Mouse (Mus musculus): ENCODE data around the gene Fscn3.

The Fscn3 gene

DNA sequence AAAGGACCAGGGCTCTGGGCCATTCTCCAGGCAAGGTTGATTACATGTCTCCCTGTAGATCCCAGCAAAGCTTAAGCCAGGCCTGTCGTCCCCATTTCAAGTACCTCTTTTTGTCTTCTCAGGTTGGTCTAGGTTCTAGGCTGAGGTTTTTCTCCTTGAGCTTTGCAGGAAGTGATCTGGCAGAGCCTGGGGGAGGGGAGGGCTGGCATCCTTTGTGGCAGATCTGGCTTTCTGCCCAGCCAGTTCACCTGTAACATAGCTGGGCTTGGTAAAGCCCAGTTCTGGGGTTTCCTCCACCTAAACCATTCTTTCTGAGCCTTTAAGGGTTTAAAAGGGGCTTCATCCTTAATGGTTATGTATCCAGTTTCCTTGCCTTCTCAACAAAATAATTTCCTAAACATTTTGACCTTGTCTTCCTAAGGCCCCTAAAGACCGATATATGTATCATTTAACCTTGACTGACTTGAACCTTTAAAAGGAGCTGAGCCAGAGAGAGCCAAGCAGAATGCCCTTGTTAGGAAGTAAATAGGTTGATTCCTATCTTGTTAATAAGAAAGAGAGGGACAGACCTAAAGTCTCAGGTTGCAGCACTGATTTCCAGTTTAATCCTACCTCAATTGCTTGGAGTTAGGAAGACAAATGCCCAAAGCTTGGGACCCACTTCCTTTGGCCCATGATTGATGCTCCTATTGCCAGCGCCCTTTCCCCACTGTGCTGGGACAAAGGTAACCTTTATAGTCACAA lies at the start of gene Fscn3:
Gene Fscn3 (plus strand): TSS at position 694 of the 744 bp plus-strand sequence.
- no peak for DNase-seq (ENCODE audit: low read depth, low spot score)

DNA sequence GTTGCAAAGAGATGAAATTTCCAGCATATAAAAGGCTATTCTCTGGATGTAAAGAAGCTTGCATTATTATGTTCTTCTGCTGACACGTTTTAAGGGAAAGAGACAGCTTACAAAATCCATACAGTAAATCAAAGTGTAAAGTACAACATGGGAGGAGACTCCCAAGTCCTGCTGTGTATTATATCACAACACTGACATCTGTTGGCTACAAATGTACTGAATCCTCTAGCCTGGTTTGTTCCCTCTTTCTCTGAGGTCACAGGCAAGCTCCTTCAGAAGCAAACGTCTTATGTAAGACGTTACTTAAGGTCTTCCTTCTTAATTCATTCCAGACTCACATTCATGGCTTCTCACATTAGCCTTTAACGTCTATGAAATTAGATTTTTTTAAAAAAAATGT lies 45.6 kb upstream of the Fscn3 start:
- peak; percentile 22 for DNase-seq (ENCODE audit: low read depth, low spot score)

DNA sequence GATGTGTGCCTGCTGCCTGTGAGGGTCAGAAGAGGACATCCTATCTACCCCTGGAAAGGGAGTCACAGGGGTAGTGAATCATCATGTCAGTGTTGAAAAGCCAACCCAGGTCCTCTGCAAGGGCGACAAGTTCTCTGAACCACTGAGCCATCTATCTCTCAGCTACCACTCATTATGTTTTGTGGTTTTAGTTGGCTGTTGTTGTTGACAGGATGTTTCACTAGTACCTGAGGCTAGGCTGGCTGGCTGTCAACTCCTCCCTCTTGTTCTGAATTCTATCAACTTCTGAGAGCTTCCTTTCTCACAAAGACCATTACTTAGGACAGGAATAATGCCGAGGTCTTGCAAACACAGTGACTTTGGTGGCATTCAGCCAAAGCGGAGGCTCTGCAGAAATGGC lies 42.4 kb upstream of the Fscn3 start:
- DNase-seq (ENCODE audit: low read depth, low spot score): no peak

DNA sequence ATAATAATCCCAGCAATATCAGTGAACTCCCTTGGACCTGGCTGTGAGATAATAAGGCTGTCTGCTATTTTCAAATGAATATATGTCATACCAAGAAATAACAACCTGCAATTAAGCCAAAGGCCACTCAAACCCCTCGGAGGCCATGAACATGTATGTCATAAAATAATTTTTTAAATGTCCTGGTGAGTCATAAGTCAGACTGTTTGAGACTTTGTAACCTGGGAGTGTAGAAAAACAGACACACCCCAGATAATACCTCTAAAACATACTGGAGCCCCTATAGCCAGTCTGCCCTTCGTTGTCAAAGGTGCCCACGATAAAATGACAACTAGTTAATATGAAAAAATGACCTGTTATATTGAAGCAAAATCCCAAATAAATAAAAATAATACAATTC lies 38.6 kb upstream of the Fscn3 start:
- no peak for DNase-seq (ENCODE audit: low read depth, low spot score)

DNA sequence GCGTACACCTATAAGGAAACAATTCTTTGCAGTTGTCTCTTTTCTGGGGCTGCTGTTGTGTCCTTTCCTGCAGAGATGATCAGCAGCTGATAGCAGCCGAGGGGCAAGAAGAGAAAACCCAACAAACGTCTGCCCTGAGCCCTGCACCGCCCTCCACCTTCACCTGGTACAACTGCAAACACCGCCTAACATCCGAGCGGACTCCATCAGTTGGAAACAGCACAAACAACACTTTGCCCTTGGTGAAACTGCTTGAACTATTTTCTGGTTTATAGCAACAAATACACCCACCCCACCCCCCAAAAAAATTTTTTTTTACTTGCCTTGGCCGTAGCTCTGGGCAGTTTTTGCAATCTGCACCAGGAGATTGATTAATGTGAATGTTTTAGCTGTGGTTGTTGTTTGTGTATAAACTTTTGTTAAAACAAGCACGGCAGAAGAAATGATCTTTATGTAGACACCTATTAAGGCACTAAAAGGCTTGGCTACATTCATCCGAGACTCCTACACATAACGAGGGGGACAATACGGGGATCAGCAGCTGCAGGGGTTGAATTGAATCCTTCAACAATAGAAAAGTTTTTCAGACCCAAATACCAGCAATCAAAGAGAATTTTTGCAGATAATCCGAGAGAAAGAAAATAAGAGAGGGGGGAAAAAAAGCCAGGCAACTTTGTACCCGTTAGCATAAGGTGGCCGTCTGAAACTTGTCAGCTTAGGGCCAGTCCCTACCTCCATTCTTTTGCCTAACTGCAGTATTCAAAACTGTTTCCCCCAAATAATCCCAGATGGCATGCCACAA lies 31.3 kb upstream of the Fscn3 start:
- no peak for DNase-seq (ENCODE audit: low read depth, low spot score)

DNA sequence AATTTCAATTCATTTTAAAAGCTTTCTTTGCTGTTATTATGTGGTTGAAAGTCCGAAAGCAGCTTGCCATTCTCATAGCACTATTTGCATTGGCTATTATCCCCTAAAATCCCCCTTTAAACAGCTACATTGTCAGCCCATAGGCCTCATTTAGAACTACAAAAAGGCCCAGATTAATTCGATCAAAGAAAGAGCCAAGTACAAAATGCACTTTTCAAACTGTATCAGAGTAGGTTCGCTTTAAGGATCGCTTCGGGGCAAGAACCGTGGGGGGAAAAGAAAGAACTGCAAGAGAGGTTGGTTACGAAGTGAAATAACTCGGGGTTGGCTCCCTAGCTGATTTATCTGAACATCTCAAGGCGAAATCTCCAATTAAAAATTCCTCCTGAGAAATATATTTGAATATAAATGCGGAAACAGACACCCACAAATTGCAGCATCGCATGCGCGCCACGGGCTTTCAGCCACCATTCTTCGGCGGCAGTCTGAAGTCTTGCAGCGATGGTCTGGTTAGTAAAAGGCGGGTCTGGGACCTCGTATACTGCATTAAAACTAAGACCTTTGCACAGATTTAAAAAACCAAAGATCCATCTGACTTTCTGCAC lies 30.6 kb upstream of the Fscn3 start:
- no peak for DNase-seq (ENCODE audit: low read depth, low spot score)

DNA sequence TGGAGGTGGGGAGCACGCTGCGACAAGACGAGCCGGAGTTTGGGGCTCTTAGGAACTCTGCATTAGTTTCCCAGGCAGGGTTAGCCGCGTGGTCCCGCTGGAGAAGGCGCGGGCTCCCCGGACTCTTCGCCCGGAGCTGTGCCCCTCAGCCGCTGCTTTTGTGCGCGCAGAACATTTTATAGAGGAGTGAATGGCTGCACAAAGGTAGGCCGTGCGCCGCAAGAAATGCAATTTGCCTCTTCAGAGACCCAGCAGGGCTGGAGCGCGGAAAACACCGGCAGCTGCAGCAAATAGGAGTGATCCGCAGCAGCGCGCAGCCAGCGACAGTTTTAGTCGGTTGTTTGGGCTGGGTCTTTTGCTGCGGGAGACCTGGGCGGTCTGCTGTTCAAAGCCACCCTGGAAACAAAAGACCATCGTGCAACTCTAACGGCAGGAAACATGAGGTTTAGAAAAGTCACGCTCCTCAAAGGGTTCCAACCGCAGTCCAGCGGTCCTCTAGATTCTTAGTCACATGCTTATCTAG lies 29.8 kb upstream of the Fscn3 start, which contains the start of gene Zfp800:
Gene Zfp800 (minus strand): TSS at position 325 of the 523 bp plus-strand sequence.
- DNase-seq (ENCODE audit: low read depth, low spot score): no peak

DNA sequence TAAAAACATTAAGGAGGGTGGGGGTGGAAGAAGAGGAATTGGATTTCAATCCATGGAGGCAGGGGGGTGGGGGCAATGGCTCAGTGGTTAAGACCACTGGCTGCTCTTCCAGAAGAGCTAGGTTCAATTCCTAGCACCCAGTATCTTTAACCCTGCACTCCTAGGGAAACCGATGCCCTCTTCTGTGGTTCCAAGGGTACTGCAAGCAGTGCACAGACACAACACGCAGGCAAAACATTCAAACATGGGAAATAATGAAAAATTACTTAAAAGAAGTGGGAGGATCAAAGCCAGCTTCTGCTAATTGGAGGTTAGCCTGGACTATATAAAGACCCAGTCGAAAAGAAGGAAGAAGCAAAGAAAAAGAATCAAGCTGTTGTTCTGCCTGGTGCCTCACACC lies 28.9 kb upstream of the Fscn3 start:
- DNase-seq (ENCODE audit: low read depth, low spot score): peak; percentile 14

DNA sequence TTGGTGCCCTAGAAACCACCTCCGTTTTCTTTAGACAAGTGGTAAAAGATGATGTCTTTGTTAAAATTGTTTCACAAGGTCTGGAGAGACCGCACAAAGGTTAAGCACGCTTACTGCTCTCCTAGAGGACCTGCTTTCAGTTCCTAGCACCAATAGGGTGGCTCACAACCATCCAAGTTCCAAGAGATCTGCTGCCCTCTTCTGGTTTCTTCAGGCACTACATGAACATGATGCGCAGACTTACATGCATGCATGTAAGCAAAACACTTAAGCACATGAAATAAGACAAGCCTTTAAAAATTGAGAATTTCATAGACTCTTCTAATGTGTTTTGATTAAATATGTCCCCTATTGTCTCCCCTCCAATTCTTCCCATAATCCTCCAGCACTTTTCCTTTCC lies 27.8 kb upstream of the Fscn3 start:
- DNase-seq (ENCODE audit: low read depth, low spot score): peak; percentile 63

DNA sequence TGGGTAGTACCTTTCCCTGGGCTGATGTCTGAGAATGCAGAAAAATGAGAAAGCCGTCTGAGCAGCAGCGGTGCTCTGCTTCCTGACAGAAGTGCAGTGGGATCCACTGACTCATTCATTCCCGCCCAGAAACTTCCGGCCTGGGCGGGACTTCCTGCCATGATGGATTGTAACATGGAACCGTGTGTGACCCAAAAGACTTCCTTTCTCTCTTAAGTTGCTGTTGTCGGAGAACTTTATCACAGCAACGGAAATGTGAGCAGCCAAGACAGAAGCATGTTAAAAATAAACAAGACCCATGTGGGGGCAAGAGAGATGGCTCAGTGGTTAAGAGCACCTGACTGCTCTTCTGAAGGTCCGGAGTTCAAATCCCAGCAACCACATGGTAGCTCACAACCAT lies 17.5 kb upstream of the Fscn3 start:
- no peak for DNase-seq (ENCODE audit: low read depth, low spot score)

DNA sequence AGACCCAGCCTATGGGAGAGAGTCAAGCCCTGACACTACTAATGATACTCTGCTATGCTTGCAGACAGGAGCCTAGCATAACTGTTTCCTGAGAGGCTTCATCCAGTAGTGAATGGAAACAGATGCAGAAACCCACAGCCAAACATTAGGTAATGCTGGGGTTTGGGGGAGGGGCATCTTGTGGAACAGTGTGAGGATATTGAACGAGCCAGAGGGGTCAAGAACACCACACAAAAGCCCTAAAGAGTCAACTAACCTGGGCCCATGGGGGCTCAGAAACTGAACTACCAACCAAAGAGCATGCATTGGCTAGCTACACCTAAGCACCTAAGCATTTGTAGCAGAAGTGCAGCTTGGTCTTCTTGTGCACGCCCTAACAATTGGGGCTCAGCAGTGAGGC lies 16.4 kb upstream of the Fscn3 start:
- no peak for DNase-seq (ENCODE audit: low read depth, low spot score)

DNA sequence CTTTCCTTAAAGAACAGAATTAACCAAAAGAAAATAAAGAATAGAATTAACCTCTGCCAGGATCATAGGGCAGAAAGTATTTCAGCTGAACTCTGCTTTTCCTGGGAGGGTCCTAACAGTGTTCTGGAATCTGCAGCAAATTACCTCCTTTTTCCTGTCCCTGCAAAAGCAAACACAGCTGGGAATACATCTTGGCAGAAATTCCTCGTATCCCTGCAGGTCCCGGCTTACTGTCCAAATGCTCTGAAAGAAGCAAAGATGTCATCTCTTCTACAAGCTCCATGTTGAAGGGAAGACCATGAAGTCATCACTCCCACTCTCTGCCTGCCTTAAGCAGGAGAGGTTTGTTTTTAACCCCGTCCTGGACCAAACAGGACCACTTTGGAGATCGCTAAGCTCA lies 10.6 kb upstream of the Fscn3 start:
- DNase-seq (ENCODE audit: low read depth, low spot score): no peak

DNA sequence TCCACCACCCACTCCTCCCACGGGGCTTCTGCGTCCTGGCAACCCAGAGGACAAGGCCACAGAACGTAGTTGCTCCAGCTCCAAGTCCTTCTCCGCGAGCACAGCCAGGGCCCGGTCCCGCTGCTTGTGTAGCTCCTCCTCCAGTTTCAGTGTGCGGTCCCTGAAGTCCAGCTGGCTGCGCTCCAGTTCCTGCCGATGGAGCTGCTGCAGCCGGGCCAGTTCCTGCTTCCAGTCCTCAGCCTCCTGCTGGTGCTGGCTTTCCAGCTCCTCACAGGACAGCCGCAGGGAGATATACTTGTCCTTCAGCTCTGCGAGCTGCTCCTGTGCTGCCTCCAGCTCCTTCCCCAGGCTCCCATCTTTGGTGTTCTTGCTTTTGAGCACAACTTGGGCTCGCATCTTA lies 9.1 kb upstream of the Fscn3 start:
- no peak for DNase-seq (ENCODE audit: low read depth, low spot score)

DNA sequence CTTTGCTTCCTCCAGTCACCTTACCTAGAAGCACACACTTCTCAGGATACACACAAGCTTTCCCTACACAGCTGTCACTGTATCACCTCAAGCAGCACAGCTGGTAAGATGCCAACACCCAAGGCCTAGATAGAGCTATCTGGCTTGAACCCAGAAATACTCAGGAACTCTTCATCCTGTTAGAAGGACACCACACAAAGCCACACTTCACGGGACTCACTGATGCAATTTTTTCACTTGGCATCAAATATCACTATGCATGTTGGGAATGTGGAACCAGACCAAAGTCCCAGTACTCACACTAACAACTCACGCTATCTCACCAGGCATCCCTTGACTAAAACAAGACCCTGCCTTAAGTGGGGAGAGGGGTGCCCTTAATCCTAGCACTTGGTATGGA lies 7.9 kb upstream of the Fscn3 start:
- DNase-seq (ENCODE audit: low read depth, low spot score): no peak

DNA sequence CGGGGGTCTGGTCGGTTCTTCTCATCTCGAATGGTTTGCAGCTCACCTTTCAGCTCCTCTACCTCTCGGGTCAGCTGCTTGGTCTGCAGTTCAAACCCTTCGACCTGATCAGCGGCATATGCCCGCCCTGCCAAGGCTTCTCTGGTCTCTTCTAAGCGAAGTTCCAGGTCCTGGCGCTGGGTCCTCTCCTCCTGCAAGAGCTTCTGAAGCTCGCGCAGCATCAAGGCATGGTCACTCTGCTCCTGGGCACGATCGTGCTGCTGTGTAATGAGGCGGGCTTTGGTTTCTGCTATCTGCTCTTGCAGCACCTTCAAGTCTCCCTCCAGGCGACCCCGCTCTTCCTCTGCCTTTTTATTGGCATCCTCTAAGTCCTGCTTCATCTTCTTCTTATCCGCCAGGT lies 7.2 kb upstream of the Fscn3 start:
- DNase-seq (ENCODE audit: low read depth, low spot score): no peak

DNA sequence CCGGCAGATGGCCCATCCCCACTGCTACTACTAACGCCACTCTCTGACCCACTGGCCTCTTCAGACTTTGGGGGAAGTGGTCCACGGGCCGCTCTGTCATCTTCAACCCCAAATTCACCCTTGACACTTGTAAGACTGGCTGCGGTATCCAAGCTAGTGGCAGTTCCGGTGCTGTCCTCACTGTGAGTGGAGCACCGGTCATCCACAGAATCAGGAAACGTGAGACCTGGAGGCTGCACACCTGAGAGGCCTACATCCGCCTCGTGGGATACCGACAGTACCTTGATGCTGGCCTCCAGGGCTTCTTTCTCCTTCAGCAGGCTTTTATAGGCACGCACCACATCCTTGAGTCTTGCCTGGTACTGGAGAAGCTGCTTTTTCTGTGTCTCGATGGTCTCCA lies 6.7 kb upstream of the Fscn3 start:
- no peak for DNase-seq (ENCODE audit: low read depth, low spot score)

DNA sequence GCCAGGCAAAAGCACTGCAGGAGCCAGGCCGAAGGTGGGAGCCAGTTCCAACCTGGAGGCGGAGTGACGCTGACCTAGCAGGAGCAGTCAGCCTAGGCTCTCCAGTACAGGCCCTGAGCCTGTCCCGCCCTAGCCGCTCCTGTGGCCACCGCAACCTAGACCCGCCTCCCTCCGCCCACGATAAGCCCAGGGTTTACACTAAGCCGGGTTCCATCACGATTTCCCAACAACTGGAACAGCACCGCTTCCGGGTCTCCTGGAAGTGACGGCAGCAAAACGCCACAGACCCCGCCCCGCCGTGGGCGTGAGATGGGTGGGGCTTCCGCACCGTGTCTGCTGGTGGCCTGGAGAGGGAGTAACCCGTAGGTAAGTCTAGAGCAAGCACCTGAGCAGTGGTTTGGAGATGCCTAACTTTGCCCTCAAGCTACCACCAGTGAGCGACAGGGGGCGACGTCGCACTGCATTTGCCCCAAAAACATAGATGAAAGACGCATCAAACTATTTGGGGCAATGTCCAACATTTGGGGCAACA lies 6.1 kb upstream of the Fscn3 start:
- peak; percentile 96 for DNase-seq (ENCODE audit: low read depth, low spot score)

DNA sequence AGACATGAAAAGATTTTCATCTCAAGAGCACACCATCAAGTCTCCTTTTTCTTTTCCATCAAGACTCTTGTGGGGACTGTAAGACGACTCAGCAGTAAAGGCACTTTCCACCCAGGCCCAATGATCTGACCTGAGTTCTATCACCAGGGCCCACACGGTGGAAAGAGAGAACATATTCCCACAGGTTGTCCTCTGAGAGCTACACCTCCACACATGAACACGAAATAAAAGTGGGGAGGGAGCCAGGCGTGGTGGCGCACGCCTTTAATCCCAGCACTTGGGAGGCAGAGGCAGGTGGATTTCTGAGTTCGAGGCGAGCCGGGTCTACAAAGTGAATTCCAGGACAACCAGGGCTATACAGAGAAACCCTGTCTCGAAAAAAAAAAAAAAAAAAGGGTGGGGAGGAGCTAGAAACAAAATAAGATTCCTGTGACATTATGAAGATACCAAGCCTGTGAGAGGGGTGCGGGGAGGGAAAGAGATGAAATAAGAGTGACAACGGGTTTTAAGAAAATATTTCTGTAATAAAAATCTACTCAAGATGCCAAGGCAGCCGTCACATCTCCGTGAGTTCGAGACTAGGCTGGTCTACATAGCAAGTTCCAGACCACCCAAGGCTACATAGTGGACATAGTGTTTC lies 4.8 kb upstream of the Fscn3 start:
- DNase-seq (ENCODE audit: low read depth, low spot score): no peak

DNA sequence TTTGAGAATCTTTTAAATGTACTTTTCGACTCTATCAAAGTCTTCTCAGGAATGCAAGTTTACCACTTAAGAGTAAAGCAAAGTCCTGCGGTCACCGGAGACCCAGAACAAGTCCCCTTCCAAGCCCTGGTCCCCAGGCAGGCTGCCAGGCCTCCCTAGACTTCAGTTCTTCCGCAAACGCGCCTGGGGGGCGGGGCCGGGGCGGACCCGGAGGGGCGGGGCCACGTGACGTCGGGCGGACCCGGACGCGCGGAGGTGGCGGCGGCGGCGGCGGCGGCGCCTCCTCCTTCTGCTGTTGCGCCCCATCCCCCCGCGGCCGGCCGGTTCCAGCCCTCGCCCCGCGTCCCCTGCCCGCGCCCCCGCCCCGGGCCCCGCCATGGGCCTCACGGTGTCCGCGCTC lies 4.3 kb upstream of the Fscn3 start, which contains the start of gene Arf5:
Gene Arf5 (plus strand): TSS at position 248 of the 400 bp plus-strand sequence.
- peak; percentile 86 for DNase-seq (ENCODE audit: low read depth, low spot score)

DNA sequence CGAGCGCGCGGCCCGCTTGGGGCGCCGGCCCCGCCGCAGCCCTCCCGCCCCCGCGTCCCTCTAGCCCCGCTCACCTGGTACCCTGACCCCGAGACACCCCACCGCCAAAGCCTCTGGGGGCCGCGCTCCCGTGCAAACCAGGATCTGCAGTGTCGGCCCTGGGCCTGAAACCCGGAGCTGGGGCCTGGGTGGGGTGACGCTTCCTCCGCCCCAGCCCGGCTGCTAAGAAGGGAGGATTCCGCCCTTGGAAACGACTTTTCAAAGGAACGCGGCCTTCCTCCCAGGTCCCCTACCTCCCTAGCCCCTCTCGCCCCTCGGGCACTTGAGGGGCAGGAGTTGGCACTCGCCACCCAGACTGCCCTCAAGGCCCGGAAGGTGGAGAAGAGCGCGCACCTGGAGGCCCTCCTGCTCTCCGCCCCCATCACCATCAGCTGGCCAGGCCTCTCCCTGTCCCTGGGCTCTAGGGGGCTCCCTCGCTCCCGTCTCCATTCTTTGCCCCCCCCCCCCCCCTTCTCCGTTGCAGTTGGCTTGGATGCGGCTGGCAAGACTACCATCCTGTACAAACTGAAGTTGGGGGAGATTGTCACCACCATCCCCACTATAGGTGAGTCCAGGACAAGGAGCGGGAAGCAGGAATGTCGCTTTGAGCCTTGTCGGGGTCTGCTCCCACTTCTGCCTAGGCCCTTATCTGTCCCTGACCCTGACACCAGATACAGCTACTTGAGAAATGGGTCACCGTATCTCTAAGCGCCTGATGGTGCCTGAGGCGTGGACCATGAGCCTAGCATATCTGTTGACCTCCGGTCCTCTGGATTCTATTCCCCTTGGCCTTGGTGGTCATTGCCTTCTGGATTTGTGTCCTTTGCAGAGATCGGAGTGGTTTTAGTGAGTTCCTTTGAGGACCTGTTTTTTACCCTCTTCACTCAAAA lies 3.6 kb upstream of the Fscn3 start:
- DNase-seq (ENCODE audit: low read depth, low spot score): peak; percentile 83
